Mouse (Mus musculus): ENCODE results near the gene Cav3.

- TF ChIP-seq CTCF (conservative IDR thresholded peaks at IDR 0.05 in 1 of 2, IDR thresholded peaks at IDR 0.05 in 1 of 2; ENCODE audit: low read depth in 2 of 2, low read length in 2 of 2) (no peak), IRF4 (IDR thresholded peaks at IDR 0.05; ENCODE audit: low read depth, low read length) (no peak), ZC3H11A (IDR thresholded peaks at IDR 0.05; ENCODE audit: low read depth, low read length) (no peak), USF1 (IDR thresholded peaks at IDR 0.05; ENCODE audit: low read depth, low read length) (no peak), EP300 (IDR thresholded peaks at IDR 0.05; ENCODE audit: low read length) (no peak)
These were observed 6.1 kb downstream of the Cav3 start for GRCm38 (mm10) chr6:112465441-112465840.
